Mouse (Mus musculus) spleen, adult 2 months (tissue): ENCODE data around the gene Gm3558. TPM values are rescaled to one million over a fixed set of nuclear protein-coding genes. Genes with fewer than 3 reads are reported as not detected.
"Not testable (repeated sequence)": the region's sequence is repeated elsewhere in the genome, so short reads cannot be mapped to it uniquely, and the experiment has no call there.

ENCODE experiments used
- DNase-seq, 2 experiments: peaks; one replicate each; pipeline versions ENCODE4 v3.0.0 to v3.0.0-alpha.2; 2012 to 2021; ENCODE audit warnings: low spot score in 2 of 2, low read depth in 1 of 2
- H3K27ac ChIP-seq: fragments of 200-500 bp; 2 replicates; pipeline ENCODE4 v1.5.1; 2012; ENCODE audit warnings: low read length, inconsistent platforms; ENCODE audit not compliant: insufficient read depth
- H3K27me3 ChIP-seq: fragments of 200-500 bp; 2 replicates; pipeline ENCODE4 v1.6.1; 2012; ENCODE audit warnings: mild to moderate bottlenecking, moderate library complexity, low read length, inconsistent platforms; ENCODE audit not compliant: control insufficient read depth, insufficient read depth
- H3K36me3 ChIP-seq: fragments of 200-500 bp; 2 replicates; pipeline ENCODE4 v1.6.1; 2012; ENCODE audit warnings: mild to moderate bottlenecking, low read length, inconsistent platforms; ENCODE audit not compliant: control insufficient read depth, insufficient read depth
- H3K4me1 ChIP-seq: fragments of 200-500 bp; 2 replicates; pipeline ENCODE4 v1.6.1; 2011; ENCODE audit warnings: inconsistent platforms; ENCODE audit not compliant: control insufficient read depth, insufficient read depth, insufficient read length
- H3K4me3 ChIP-seq: fragments of 200-500 bp; 2 replicates; pipeline ENCODE4 v1.5.1; 2011; ENCODE audit warnings: mild to moderate bottlenecking, inconsistent platforms; ENCODE audit not compliant: insufficient read depth, insufficient read length; ENCODE audit errors: extremely low read depth
- WGBS: fragments of 180-500 bp; shearing (Covaris S2); methylation state at CpG from one replicate; pipeline ENCODE4 v1.1.7; 2018; 5-methylcytosine and 5-hydroxymethylcytosine counted together
- polyA plus RNA-seq: library from polyadenylated mRNA; depleted of rRNA; stranded (reverse); fragments of >200 nt; gene quantifications from 2 replicates; pipeline ENCODE4 v1.2.3, GENCODE M21; 2012; rRNA removed

Gene Gm3558
- polyA plus RNA-seq: 0.06 TPM in 1 of 2 replicates, not detected in the other

DNA sequence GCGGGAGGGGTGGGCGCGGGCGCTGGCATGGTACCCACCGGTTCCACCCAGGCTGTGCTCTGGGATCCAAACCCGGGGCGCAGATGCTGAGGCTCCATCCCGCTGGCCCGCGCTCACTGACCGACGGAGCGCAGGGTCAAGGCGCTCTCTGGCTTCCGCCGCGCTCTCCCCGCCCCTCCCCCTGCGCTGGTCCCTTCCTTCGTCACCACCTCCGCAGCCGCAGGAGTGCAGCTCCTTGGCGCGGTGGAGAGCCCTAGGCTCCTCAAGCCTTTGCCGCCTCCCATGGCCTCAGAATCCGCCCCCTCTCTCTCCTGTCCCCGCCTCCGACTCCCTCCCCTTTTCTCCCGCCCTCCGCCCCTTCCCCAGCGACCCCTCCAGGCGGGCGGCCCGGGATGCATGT is at the start of gene Gm3558:
Gene Gm3558, minus strand, starts transcription at position 185 of the 400 bp plus-strand sequence.
- 0% methylated on average over 3 of the region's 34 CpGs for WGBS
- H3K4me3 ChIP-seq, H3K36me3 ChIP-seq: not testable (repeated sequence)

DNA sequence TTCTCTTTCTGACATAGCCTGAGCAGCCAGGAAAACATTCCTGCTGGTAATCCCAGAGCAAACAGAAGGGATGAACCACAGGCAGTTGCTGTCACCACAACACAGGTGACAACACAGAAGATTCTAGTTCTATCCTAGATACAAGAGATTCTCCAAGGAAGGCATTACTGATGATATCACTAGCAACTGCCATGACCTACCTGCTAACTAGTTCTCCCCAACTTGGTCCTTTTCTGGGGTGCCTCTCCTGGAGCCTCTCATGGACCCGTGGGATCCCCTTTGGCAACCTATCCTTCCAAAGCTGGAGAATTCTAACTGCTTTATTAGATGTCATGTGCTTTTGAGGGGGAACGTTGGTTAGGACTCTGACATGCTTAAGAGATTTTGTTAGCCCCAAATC is 27.1 kb upstream of the Gm3558 start, which contains the start of gene Gm10338:
Gene Gm10338, minus strand, starts transcription at position 101 of the 400 bp plus-strand sequence.
- H3K4me3 ChIP-seq, H3K27ac ChIP-seq, H3K36me3 ChIP-seq, DNase-seq, H3K4me1 ChIP-seq, H3K27me3 ChIP-seq: not testable (repeated sequence)
- WGBS: no CpG with 5 or more reads among the region's 2 CpGs

More for the DNA sequence above, at the start of gene Gm3558:
- H3K27me3 ChIP-seq, H3K4me1 ChIP-seq, DNase-seq, H3K27ac ChIP-seq: not testable (repeated sequence)

DNA sequence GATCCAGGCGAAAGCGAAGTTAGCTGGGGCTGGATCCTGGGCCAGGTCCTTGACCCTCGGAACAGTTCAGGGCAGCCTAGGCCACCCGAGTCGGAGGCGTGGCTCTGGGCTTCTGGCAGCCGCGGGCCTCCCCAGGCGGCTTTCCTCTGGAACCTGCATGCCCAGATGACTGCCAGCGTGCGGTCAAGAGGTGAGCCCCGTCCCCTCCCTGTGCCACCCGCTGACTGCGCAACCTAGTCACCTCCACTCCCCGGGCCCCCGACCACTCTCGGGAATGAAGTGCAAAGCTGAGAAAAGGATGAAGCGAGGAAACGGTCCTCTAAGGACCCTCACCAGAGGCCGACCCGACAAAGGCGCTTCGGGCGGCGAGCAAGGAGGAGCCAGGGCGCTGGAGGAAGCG is 476 bp downstream of the Gm3558 start:
- not testable (repeated sequence) for H3K27ac ChIP-seq, H3K4me1 ChIP-seq, DNase-seq, H3K4me3 ChIP-seq, H3K27me3 ChIP-seq, H3K36me3 ChIP-seq
- 4% methylated on average over 18 of the region's 27 CpGs for WGBS

- not testable (repeated sequence) for H3K36me3 ChIP-seq, H3K4me1 ChIP-seq, H3K4me3 ChIP-seq, H3K27ac ChIP-seq, DNase-seq, H3K27me3 ChIP-seq
- 5% methylated on average over 7 of the region's 9 CpGs for WGBS
Observed at GRCm38 (mm10) chr14:7567266-7567665, 1.1 kb downstream of the Gm3558 start.

Other genes with a start within 250 kb of the Gm3558 start
- not detected in 2 replicates for gene Gm5797, start 236.2 kb downstream of the Gm3558 start, polyA plus RNA-seq
- not detected in 2 replicates for gene Gm8374, start 203.4 kb downstream of the Gm3558 start, polyA plus RNA-seq
- gene Gm3755, start 117.6 kb downstream of the Gm3558 start, polyA plus RNA-seq: not detected in 2 replicates
- gene Gm3752, start 84.8 kb downstream of the Gm3558 start, polyA plus RNA-seq: 0.07 TPM in 1 of 2 replicates, not detected in the other
- gene Gm10338, start 27.0 kb upstream of the Gm3558 start, polyA plus RNA-seq: not detected in 2 replicates
- gene Gm10128, start 75.4 kb upstream of the Gm3558 start, polyA plus RNA-seq: not detected in 2 replicates
- not detected in 2 replicates for gene Gm26661, start 223.0 kb upstream of the Gm3558 start, polyA plus RNA-seq
- gene Flnb, start 249.4 kb upstream of the Gm3558 start, polyA plus RNA-seq: 8.2 and 9.4 TPM in 2 replicates